Mouse (Mus musculus) bone marrow, adult 2 months (tissue): ENCODE data around the gene Nap1l5.

ENCODE experiments used
- CTCF ChIP-seq: fragments of 200-500 bp; IDR thresholded peaks from 2 replicates; pipeline ENCODE4 v1.5.1; 2011; ENCODE audit warnings: low read length, control low read depth; ENCODE audit not compliant: control insufficient read depth, insufficient read depth
- POLR2A ChIP-seq: fragments of 200-500 bp; IDR thresholded peaks from 2 replicates; pipeline ENCODE4 v1.6.1; 2011; ENCODE audit warnings: low read depth, mild to moderate bottlenecking, control low read depth, low read length, borderline replicate concordance; ENCODE audit not compliant: control insufficient read depth

GRCm38 (mm10) chr6:58950410-58950809 is 43.5 kb upstream of the Nap1l5 start:
- TF ChIP-seq CTCF: no peak
- no peak for TF ChIP-seq POLR2A
